Mouse (Mus musculus) kidney, adult 2 months (tissue): ENCODE measurements around the gene Mapk3. TPM values are rescaled to one million over a fixed set of nuclear protein-coding genes. Genes with fewer than 3 reads are reported as not detected.
A peak's percentile ranks its signal among the peaks of the same experiment; 100 is the strongest.

Source experiments
- DNase-seq: peaks from one replicate; pipeline ENCODE4 v3.0.0; 2021
- H3K27ac ChIP-seq: fragments of 200-500 bp; 2 replicates; pipeline ENCODE4 v1.5.1; 2012; ENCODE audit warnings: low read depth, low read length, control low read depth, inconsistent platforms; ENCODE audit not compliant: insufficient read depth
- H3K27me3 ChIP-seq: fragments of 200-500 bp; replicated peaks from 2 replicates; pipeline ENCODE4 v1.6.1; 2012; ENCODE audit warnings: mild to moderate bottlenecking, moderate library complexity, low read length, inconsistent platforms; ENCODE audit not compliant: control insufficient read depth, insufficient read depth
- H3K36me3 ChIP-seq: fragments of 200-500 bp; 2 replicates; pipeline ENCODE4 v1.6.1; 2012; ENCODE audit warnings: mild to moderate bottlenecking, moderate library complexity, low read length, inconsistent platforms; ENCODE audit not compliant: control insufficient read depth, insufficient read depth
- H3K4me1 ChIP-seq: fragments of 200-500 bp; 2 replicates; pipeline ENCODE4 v1.6.1; 2011; ENCODE audit warnings: low read length; ENCODE audit not compliant: control insufficient read depth, insufficient read depth
- H3K4me3 ChIP-seq: fragments of 200-500 bp; 2 replicates; pipeline ENCODE4 v1.5.1; 2011; ENCODE audit warnings: mild to moderate bottlenecking, low read depth, low read length, control low read depth; ENCODE audit not compliant: insufficient read depth
- CTCF ChIP-seq: fragments of 200-500 bp; conservative IDR thresholded peaks from 2 replicates; pipeline ENCODE4 v1.5.1; 2011; ENCODE audit warnings: low read depth, mild to moderate bottlenecking, control low read depth, low read length, moderate library complexity, mixed read lengths; ENCODE audit not compliant: insufficient read depth, insufficient read length
- POLR2A ChIP-seq: fragments of 200-500 bp; IDR thresholded peaks from one replicate; pipeline ENCODE4 v1.6.1; 2011; ENCODE audit warnings: low read depth, low read length, control low read depth
- WGBS: fragments of 180-500 bp; shearing (Covaris S2); methylation state at CpG from one replicate; pipeline ENCODE4 v1.1.7; 2018; 5-methylcytosine and 5-hydroxymethylcytosine counted together
- polyA plus RNA-seq: library from polyadenylated mRNA; depleted of rRNA; stranded (reverse); fragments of >200 nt; gene quantifications from 2 replicates; pipeline ENCODE4 v1.2.3, GENCODE M21; 2012

The Mapk3 gene
- polyA plus RNA-seq, 1 experiment = 210 TPM

DNA sequence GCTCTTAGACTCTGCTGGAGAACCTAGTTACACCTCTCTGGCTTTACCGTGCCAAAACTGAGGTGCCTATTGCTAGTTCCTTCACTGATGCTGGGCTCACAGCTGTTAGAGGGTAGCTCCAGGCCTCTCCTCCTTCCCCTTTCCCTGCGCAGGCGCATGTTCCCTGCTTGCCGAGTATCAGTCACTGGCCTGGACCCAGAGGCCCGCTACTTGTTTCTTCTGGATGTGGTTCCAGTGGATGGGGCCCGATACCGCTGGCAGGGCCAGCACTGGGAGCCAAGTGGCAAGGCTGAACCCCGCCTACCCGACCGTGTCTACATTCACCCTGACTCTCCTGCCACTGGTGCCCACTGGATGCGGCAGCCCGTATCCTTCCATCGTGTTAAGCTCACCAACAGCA lies 23.3 kb downstream of the Mapk3 start:
- no peak overlapping the region for H3K4me3 ChIP-seq
- whole genome bisulfite sequencing = 66% methylated on average over 13 of the region's 13 CpGs
- H3K36me3 ChIP-seq = no peaks in the 10 kb centered on the region; the same call in 1 of the 2 replicates
- no peak overlapping the region for H3K27ac ChIP-seq
- TF ChIP-seq CTCF (no peak), POLR2A (no peak)
- H3K4me1 ChIP-seq = peaks cover 11% of the 10 kb centered on the region; the same call in 1 of the 2 replicates
- H3K27me3 ChIP-seq = no peaks in the 10 kb centered on the region
- DNase-seq = no peak

DNA sequence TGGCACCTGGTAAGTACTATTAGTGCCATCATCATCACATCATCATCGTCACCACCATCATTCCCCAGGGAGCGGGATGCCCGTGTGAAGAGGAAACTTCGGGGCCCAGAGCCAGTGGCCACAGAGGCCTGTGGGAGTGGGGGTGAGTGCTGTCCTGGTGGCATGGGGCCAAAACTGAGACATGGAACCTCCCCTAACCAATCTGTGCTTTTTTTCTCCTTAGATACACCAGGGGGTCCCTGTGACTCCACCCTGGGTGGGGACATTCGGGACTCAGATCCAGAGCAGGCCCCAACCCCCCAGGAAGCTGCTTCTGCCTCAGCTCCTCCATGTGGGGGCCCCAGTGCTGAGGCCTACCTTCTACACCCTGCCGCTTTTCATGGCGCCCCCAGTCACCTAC lies 25.1 kb downstream of the Mapk3 start:
- no peak for TF ChIP-seq POLR2A
- no peak for TF ChIP-seq CTCF
- Histone ChIP-seq H3K27ac (no peak overlapping the region), H3K27me3 (no peaks in the 10 kb centered on the region), H3K4me1 (peaks cover 5% of the 10 kb centered on the region; the same call in 1 of the 2 replicates), H3K4me3 (no peak overlapping the region), H3K36me3 (no peaks in the 10 kb centered on the region; the same call in 1 of the 2 replicates)
- WGBS = 66% methylated on average over 7 of the region's 7 CpGs
- DNase-seq = no peak

DNA sequence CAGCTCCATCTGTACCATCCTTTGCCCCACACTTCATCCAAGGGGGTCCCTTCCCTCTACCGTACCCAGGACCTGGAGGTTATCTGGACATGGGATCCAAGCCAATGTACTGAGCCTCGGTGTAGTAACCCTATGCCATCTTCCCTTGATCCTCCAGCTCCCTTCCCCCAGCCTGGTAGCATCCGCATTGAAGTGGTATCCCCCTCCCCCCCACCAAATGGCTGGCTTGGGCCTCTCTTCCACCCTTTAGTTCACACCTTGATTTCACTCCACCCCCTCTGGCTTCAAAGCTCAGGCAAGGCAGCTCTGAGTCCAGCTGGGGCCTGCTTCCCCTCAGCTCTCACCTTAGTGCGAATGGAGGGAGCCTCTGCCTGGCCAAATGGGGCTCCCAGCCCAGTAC lies 25.7 kb downstream of the Mapk3 start:
- Histone ChIP-seq H3K36me3 (no peaks in the 10 kb centered on the region; the same call in 1 of the 2 replicates), H3K4me1 (peaks cover 5% of the 10 kb centered on the region; the same call in 1 of the 2 replicates), H3K4me3 (no peak overlapping the region), H3K27ac (no peak overlapping the region), H3K27me3 (no peaks in the 10 kb centered on the region)
- no peak for DNase-seq
- TF ChIP-seq CTCF (no peak), POLR2A (no peak)
- WGBS = 79% methylated on average over 4 of the region's 4 CpGs

DNA sequence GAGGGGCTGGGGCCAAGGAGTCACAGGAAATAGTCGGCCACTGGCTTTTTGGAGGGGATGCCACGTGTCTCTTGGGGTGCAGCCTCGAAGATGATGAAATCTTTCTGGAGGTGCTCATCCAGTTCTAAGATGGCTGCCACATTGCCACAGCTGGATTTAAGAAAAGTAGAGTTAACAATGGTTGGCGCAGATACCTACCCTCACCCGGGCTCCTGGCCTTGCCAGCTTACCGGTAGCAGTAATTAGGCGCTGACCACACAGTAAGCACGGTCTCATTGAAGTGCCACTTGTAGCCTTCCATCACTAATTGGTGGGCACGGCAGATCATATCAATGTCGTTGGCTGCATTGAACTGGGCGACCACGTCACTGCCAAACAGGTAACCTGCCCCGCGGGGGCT lies 26.7 kb downstream of the Mapk3 start:
- TF ChIP-seq POLR2A (no peak), CTCF (no peak)
- no peak for DNase-seq
- Histone ChIP-seq H3K4me1 (peaks cover 3% of the 10 kb centered on the region; the same call in 1 of the 2 replicates), H3K36me3 (no peaks in the 10 kb centered on the region; the same call in 1 of the 2 replicates), H3K27ac (no peak overlapping the region), H3K4me3 (no peak overlapping the region), H3K27me3 (no peaks in the 10 kb centered on the region)
- WGBS = 82% methylated on average over 14 of the region's 14 CpGs

DNA sequence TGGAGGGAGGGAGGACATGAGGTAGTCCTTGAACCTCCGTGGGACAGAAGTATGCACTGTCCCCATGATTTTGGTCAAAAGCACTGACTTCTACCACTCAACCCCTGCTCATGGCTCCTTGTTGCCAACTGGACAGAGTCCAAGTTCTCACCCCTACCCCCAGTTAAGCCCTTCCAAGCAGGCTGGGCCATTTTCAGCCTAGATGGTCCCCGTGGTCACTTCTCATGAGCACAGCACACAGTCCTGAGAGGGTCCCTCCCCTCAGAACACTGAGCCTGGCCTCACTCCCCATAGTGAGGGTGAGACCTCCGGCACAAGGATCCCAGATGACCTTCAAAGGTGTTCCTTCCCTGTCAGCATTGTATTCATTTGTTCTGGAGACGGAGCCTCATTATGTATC lies 29.7 kb downstream of the Mapk3 start:
- 82% methylated on average over 4 of the region's 4 CpGs for WGBS

DNA sequence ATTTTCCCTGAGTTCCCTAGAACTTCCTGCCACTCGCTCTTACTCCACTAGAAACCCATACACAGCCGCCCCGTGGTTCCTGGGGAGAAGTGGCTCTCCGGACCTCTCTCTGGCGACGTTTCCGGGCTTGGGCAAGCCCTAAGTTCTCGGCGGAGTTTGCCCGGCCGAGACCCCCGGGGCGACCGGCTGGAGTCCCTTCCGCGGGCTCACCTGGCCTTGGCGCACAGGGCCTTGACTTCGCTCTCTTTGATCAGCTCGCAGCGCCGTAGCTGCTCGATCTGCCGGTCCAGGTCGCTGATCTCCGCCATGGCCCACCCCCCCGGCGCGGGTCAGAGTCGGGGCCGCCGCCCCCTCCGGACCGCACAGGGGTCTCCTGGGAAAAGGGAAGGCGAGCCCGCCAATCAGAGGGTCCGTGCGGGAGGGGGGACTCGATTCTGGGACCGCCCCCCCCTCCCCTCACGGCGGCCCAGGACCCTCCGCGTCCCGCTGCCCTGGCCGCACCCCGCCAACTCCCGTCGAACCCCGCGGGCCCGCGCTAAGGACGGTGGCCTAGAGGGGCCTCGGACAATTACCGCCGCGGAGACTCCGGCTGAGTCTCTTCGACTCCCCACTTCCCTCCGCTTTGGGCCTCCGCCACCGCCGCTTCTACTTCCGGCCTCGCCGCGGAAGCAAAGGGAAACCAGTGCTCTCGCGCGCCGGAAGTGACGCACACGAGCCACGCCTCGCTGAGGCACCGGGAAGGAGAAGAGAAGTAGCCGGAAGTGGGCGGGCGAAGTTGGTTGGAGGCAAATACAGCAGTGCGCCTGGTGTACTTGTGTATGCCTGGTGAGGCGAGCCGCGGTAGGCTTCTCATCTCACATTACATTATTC lies 32.7 kb downstream of the Mapk3 start, which contains the start of gene Ppp4c:
TSS of gene Ppp4c (minus strand) at position 646 of the 870 bp plus-strand sequence.
- peaks cover 6% of the 10 kb centered on the region; the same call in 1 of the 2 replicates for H3K4me1 ChIP-seq
- peak within 1 kb of the TSS; percentile 72 for H3K27ac ChIP-seq
- H3K36me3 ChIP-seq = peaks cover 6% of the 10 kb centered on the region; the same call in 1 of the 2 replicates
- peak within 1 kb of the TSS; percentile 73 for H3K4me3 ChIP-seq
- WGBS = under 1% methylated on average over 74 of the region's 83 CpGs
- DNase-seq = peak; percentile 98
- TF ChIP-seq POLR2A = peak; percentile 4
- TF ChIP-seq CTCF = 0 out of 2 replicates have a peak, but pooled peaks have one; percentile 1
- H3K27me3 ChIP-seq = no peaks in the 10 kb centered on the region

More for the DNA sequence above, 29.7 kb downstream of the Mapk3 start:
- Histone ChIP-seq H3K36me3 (no peaks in the 10 kb centered on the region; the same call in 1 of the 2 replicates), H3K4me3 (no peak overlapping the region), H3K27me3 (no peaks in the 10 kb centered on the region), H3K4me1 (peaks cover 6% of the 10 kb centered on the region; the same call in 1 of the 2 replicates), H3K27ac (no peak overlapping the region)
- DNase-seq = no peak
- TF ChIP-seq POLR2A (no peak), CTCF (no peak)

DNA sequence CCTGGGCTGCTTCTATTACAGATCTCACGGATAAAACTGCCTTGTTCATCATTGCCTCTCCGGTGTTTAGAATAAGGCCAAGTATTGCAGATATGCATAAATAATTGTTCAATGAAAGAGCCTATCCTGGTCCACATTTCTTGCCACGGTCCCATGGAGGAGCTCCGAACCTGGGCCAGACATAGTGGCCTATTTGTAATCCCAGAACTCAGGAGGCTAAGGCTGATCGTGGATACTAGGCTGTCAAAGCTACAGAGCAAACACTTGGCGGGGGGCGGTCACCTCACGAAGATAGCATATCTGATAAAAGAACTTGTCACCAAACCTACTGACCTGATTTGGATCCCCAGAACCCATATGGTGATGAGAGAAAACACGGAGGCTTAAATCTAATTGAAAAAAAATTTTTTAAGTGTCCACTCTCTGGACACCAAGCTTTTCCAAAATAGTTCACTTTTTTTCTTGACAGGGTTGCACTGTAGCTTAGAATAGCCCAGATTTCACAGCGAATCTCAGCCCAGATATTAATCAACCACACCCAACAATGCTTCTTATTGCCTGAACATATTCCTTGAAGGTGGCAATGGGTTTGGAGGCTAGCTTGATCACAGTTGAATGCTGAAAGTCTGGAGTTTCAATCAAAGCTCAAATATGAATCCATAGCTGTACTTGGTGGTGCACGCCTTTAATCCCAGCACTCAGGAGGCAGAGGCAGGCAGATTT lies 33.5 kb downstream of the Mapk3 start:
- Histone ChIP-seq H3K36me3 (peaks cover 6% of the 10 kb centered on the region; the same call in 1 of the 2 replicates), H3K27me3 (no peaks in the 10 kb centered on the region), H3K4me1 (peaks cover 6% of the 10 kb centered on the region; the same call in 1 of the 2 replicates), H3K27ac (peak overlapping the region; percentile 41), H3K4me3 (peak overlapping the region; percentile 73)
- DNase-seq = no peak
- TF ChIP-seq POLR2A = no peak
- 27% methylated on average over 11 of the region's 11 CpGs for WGBS
